Mouse (Mus musculus): ENCODE measurements around the gene Acadvl. TPM values are rescaled to one million over a fixed set of nuclear protein-coding genes. Genes with fewer than 3 reads are reported as not detected.

Gene Acadvl
- polyA plus RNA-seq, 1 experiment = 1,981 TPM

GRCm38 (mm10) chr11:70031321-70031670, 16.1 kb upstream of the Acadvl start:
- no peaks in the 10 kb centered on the region for H3K4me1 ChIP-seq (ENCODE audit: control insufficient read depth, insufficient read depth, insufficient read length, low read length)
- no peak overlapping the region for H3K4me3 ChIP-seq (ENCODE audit: insufficient read depth, low read depth, low read length)
- H3K27ac ChIP-seq (replicated peaks; ENCODE audit: low read depth, low read length) = no peak overlapping the region

GRCm38 (mm10) chr11:70030651-70031320, 15.6 kb upstream of the Acadvl start:
- no peak overlapping the region for H3K4me3 ChIP-seq (ENCODE audit: insufficient read depth, low read depth, low read length)
- no peaks in the 10 kb centered on the region for H3K4me1 ChIP-seq (ENCODE audit: control insufficient read depth, insufficient read depth, insufficient read length, low read length)
- H3K27ac ChIP-seq (replicated peaks; ENCODE audit: low read depth, low read length) = no peak overlapping the region

- Histone ChIP-seq H3K27ac (replicated peaks; ENCODE audit: low read depth, low read length) (no peak overlapping the region), H3K4me3 (ENCODE audit: insufficient read depth, low read depth, low read length) (no peak overlapping the region), H3K4me1 (ENCODE audit: control insufficient read depth, insufficient read depth, insufficient read length, low read length) (no peaks in the 10 kb centered on the region)
Measured at GRCm38 (mm10) chr11:70029829-70030550, 14.8 kb upstream of the Acadvl start.

GRCm38 (mm10) chr11:70029130-70029801, 14.1 kb upstream of the Acadvl start:
- Histone ChIP-seq H3K4me1 (ENCODE audit: control insufficient read depth, insufficient read depth, insufficient read length, low read length) (no peaks in the 10 kb centered on the region), H3K27ac (replicated peaks; ENCODE audit: low read depth, low read length) (0 out of 2 replicates have a peak overlapping the region, but pooled peaks have one; percentile 24), H3K4me3 (ENCODE audit: insufficient read depth, low read depth, low read length) (peak overlapping the region; percentile 30; the same call in 1 of the 2 replicates)

DNA sequence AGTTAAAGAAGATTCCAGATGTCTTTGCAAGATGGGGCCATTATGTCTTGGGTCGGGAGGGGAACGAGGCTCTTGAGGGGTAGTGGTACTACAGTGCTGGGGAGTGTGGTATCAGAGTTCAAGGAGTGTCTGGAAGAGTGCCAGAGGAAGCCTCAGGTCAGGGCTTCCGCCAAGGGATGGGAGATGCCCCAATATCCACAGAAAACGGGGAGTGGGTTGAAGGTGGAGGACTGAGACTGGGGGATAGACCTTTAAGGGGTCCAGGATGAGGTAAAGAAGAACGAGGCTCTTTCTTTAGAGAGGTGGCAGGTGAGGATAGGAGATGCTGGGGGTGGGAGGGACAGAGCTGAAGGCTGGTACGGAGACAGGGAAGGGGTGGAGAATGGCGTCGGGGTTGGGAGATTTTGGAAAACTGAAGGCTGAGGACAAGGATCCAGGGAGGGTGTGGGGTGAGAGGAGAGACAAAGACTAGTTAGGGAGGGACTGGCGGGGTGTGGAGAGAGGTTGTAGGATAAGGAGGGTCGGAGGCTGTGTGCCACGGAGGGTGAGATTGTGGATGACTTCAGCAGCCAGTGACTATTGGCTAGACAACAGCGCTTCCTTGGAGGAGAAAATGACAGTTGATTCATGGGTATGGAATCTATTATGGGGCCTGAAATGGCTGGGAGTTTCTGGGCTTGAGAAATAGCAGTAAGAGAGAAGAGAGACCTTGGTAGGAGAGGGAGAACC, 13.4 kb upstream of the Acadvl start:
- peak overlapping the region; percentile 60 for H3K27ac ChIP-seq (replicated peaks; ENCODE audit: low read depth, low read length)
- no peaks in the 10 kb centered on the region for H3K4me1 ChIP-seq (ENCODE audit: control insufficient read depth, insufficient read depth, insufficient read length, low read length)
- no peak overlapping the region; the same call in 1 of the 2 replicates for H3K4me3 ChIP-seq (ENCODE audit: insufficient read depth, low read depth, low read length)

DNA sequence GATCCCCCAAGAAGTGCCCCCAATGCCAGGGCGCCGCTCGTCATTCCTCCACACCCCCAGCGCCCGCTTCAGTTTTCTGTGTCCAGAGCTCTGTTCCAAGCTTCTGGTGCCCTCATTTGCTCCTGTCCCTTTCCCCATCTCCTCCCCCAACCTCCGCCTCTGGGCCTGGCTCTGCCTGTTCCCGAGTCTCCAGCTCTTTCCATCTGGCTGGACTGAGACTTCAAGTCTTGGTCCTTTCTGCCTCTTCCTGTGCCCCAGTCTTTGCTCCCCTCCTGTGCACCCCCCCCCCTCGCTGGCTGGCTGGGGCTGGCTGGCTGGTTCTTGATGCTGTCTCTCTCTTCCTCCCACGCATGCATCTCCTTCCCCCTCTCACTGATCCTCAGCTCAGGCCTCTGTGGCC, 12.2 kb upstream of the Acadvl start:
- H3K4me1 ChIP-seq (ENCODE audit: control insufficient read depth, insufficient read depth, insufficient read length, low read length) = no peaks in the 10 kb centered on the region
- 0 out of 2 replicates have a peak overlapping the region, but pooled peaks have one; percentile 13 for H3K27ac ChIP-seq (replicated peaks; ENCODE audit: low read depth, low read length)
- H3K4me3 ChIP-seq (ENCODE audit: insufficient read depth, low read depth, low read length) = peak overlapping the region; percentile 15; the same call in 1 of the 2 replicates

GRCm38 (mm10) chr11:70026689-70027088, 11.5 kb upstream of the Acadvl start:
- H3K4me1 ChIP-seq (ENCODE audit: control insufficient read depth, insufficient read depth, insufficient read length, low read length) = no peaks in the 10 kb centered on the region
- H3K27ac ChIP-seq (replicated peaks; ENCODE audit: low read depth, low read length) = no peak overlapping the region
- H3K4me3 ChIP-seq (ENCODE audit: insufficient read depth, low read depth, low read length) = peak overlapping the region; percentile 37

DNA sequence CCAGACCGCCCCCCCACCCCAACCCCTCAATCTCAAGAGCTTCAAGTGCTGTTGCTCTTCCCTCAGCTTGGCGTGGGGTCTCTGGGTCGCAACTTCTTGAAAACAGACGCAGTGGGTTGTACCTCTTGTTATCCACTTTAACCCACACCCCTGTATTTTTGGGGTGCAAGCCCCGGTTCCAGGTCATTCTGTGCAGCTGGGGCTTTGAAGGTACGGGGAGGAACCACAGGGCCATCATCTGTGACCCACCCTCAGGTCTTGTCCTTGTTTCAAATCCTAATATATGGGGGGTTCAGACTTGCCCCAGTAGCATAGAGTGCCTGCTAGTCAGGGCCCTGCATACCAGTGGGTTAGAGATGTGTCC, 8.9 kb upstream of the Acadvl start:
- Histone ChIP-seq H3K27ac (replicated peaks; ENCODE audit: low read depth, low read length) (no peak overlapping the region), H3K4me3 (ENCODE audit: insufficient read depth, low read depth, low read length) (no peak overlapping the region), H3K4me1 (ENCODE audit: control insufficient read depth, insufficient read depth, insufficient read length, low read length) (no peaks in the 10 kb centered on the region)

- Histone ChIP-seq H3K4me3 (ENCODE audit: insufficient read depth, low read depth, low read length) (no peak overlapping the region), H3K4me1 (ENCODE audit: control insufficient read depth, insufficient read depth, insufficient read length, low read length) (no peaks in the 10 kb centered on the region), H3K27ac (replicated peaks; ENCODE audit: low read depth, low read length) (no peak overlapping the region)
Measured at GRCm38 (mm10) chr11:70023481-70024150, 8.4 kb upstream of the Acadvl start.

- peak overlapping the region; percentile 61 for H3K4me3 ChIP-seq (ENCODE audit: insufficient read depth, low read depth, low read length)
- H3K27ac ChIP-seq (replicated peaks; ENCODE audit: low read depth, low read length) = no peak overlapping the region
- H3K4me1 ChIP-seq (ENCODE audit: control insufficient read depth, insufficient read depth, insufficient read length, low read length) = no peaks in the 10 kb centered on the region
Measured at GRCm38 (mm10) chr11:70021264-70022132, 6.3 kb upstream of the Acadvl start.

DNA sequence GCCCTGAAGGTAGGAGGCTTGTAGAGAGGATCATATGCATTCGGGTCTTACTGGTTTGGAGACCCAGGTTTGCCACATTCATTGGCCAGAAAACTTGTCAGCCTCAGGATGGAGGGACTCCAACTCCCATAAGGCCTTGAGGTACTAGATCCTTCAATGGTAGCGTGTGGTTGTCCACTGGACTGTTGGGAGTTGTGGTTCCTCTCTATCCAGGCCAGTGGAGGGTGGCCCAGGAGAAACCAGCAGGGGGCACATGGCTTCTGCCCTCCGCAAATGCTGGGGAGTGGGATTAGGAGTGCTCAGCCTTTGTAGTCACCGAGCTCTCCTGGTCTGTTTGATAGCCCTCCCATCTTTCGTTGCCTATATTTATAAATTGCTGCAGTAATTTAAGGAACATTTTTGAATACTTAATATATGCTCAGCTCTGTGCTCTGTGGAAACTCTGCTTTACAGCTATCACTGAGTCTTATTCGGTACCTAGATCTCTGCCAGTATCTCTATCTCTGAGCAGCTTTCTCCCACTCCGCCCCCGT, 5.6 kb upstream of the Acadvl start:
- Histone ChIP-seq H3K4me1 (ENCODE audit: control insufficient read depth, insufficient read depth, insufficient read length, low read length) (no peaks in the 10 kb centered on the region), H3K4me3 (ENCODE audit: insufficient read depth, low read depth, low read length) (peak overlapping the region; percentile 61), H3K27ac (replicated peaks; ENCODE audit: low read depth, low read length) (no peak overlapping the region)

DNA sequence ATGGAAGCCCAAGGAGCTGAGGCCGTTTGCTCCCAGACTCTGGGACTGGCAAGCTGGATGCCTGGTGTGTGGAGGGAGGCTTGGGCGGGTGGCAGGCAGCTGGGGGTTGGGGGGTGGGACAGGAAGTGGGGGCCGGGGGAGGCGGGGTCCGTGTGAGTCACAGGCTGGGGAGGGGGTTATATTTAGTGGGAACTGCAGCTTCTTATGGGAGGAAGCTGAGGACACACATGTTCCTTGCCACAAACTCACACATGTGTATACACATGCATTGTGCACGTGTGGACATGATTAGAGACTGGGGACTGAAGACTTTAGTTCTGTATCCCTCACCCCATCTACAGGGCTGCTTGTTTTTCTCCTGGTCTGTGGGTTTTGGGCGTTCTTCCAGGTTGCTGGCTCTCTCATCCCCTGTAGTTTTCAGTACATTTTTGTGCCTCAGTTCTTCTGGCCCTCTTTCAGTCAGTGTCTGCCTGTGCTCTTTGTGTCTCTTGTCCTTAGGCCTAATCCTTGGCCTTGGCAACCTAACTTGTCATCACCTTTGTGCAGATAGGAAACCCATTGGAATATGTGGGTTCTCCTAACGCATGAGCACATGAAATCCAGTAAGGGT, 4.9 kb upstream of the Acadvl start:
- H3K4me1 ChIP-seq (ENCODE audit: control insufficient read depth, insufficient read depth, insufficient read length, low read length) = no peaks in the 10 kb centered on the region
- H3K27ac ChIP-seq (replicated peaks; ENCODE audit: low read depth, low read length) = no peak overlapping the region
- H3K4me3 ChIP-seq (ENCODE audit: insufficient read depth, low read depth, low read length) = no peak overlapping the region

DNA sequence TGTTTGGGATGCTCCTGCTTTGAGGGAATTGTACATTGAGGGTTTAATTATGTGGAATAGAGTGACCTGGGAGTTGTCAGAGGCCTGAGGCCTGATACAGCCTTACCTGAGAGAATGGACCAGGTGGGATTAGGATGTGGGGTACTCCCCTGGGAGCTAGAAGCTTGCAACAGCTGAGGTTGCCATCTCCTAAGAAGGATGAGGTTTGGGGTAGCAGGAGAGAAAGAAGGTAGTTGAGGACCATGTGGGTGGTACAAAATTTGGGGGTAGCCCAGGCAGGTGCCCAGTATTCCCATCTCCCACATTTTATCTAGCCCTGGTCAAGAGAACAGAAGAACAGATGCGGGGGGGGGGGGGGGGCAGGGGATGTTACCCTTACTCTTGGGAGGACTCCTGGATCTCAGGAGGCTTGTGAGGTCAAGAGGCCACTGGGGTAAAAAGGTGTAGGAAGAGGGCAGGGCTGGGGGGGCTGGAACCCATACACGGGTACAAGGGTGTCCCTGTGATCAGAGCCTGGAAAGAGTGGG, 4.3 kb upstream of the Acadvl start:
- no peak overlapping the region for H3K27ac ChIP-seq (replicated peaks; ENCODE audit: low read depth, low read length)
- H3K4me1 ChIP-seq (ENCODE audit: control insufficient read depth, insufficient read depth, insufficient read length, low read length) = no peaks in the 10 kb centered on the region
- H3K4me3 ChIP-seq (ENCODE audit: insufficient read depth, low read depth, low read length) = no peak overlapping the region
